Mouse (Mus musculus) liver, embryonic 11.5 days (tissue): ENCODE measurements at regions not wholly inside any gene's neighbourhood (a gene's known extent, or its start where the extent isn't known, plus 50 kb on each side); places are given as distances from the start of the nearest gene placed in this dataset.

ENCODE experiments used
- ATAC-seq: fragments of 200-750 bp; cut with Nextera tagmentation; replicated peaks from 2 replicates; pipeline ENCODE4 v1.8.0; 2017; ENCODE audit warnings: moderate number of reproducible peaks, mild to moderate bottlenecking, moderate TSS enrichment, moderate library complexity; ENCODE audit not compliant: low FRiP score
- DNase-seq: peaks from one replicate; pipeline ENCODE4 v3.0.0-alpha.2; 2017; ENCODE audit warnings: low spot score
- H3K27ac ChIP-seq: fragments of 300-500 bp; sonication (generic); 2 replicates; pipeline ENCODE4 v1.5.1; 2014; ENCODE audit warnings: mild to moderate bottlenecking, low read depth, low read length, control low read depth
- H3K27me3 ChIP-seq: fragments of 300-500 bp; sonication (generic); replicated peaks from 2 replicates; pipeline ENCODE4 v1.6.1; 2014; ENCODE audit warnings: low read length, mixed read lengths; ENCODE audit not compliant: control insufficient read depth, insufficient read depth
- H3K36me3 ChIP-seq: fragments of 300-500 bp; sonication (generic); 2 replicates; pipeline ENCODE4 v1.6.1; 2014; ENCODE audit warnings: mild to moderate bottlenecking, low read length, moderate library complexity, mixed read lengths; ENCODE audit not compliant: control insufficient read depth, insufficient read depth
- H3K4me1 ChIP-seq: fragments of 300-500 bp; sonication (generic); replicated peaks from 2 replicates; pipeline ENCODE4 v1.6.1; 2014; ENCODE audit warnings: low read length, mixed read lengths; ENCODE audit not compliant: control insufficient read depth, insufficient read depth
- H3K4me2 ChIP-seq: fragments of 300-500 bp; sonication (generic); 2 replicates; pipeline ENCODE4 v1.6.1; 2014; ENCODE audit warnings: mild to moderate bottlenecking, control low read depth, moderate library complexity
- H3K4me3 ChIP-seq: fragments of 300-500 bp; sonication (generic); 2 replicates; pipeline ENCODE4 v1.5.1; 2014; ENCODE audit warnings: low read depth, low read length, control low read depth
- H3K9ac ChIP-seq: fragments of 300-500 bp; sonication (generic); 2 replicates; pipeline ENCODE4 v1.6.1; 2014; ENCODE audit warnings: low read depth, low read length, control low read depth
- H3K9me3 ChIP-seq: fragments of 300-500 bp; sonication (generic); 2 replicates; pipeline ENCODE4 v1.6.1; 2016; ENCODE audit warnings: low read length, inconsistent platforms, mixed read lengths; ENCODE audit not compliant: control insufficient read depth
- WGBS: fragments of 180-500 bp; shearing (Covaris S2); extraction: QIAGEN DNeasy Blood & Tissue Kit; methylation state at CpG from one replicate; pipeline ENCODE4 v1.1.7; 2014; 5-methylcytosine and 5-hydroxymethylcytosine counted together

DNA sequence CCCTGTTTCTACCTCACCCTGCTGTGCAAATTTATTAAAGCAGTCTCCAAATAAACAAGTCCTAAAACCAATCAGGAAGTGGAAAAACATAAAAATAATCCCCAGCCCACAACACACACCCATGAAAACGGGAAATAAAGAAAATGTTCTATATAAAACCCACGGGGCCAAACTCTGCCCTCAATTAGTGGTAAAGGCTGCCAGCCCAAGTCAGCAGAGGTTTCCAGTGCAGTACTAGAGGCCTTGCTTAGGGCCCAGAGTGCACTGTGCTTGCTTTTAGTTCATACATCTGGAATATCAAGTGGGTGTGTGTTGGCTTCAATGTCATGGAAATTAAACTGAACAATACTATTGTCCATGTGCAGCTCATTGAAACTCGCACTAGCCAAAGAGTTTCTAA is 102.5 kb upstream of the Lmo4 start:
- ATAC-seq (no peak), DNase-seq (no peak)
- Histone ChIP-seq H3K27ac (no peak overlapping the region), H3K4me1 (no peaks in the 10 kb centered on the region), H3K9me3 (no peaks in the 10 kb centered on the region), H3K36me3 (no peaks in the 10 kb centered on the region), H3K4me3 (no peak overlapping the region), H3K4me2 (no peak overlapping the region), H3K27me3 (no peaks in the 10 kb centered on the region), H3K9ac (no peak overlapping the region)
- 77% methylated on average over 3 of the region's 3 CpGs for WGBS

DNA sequence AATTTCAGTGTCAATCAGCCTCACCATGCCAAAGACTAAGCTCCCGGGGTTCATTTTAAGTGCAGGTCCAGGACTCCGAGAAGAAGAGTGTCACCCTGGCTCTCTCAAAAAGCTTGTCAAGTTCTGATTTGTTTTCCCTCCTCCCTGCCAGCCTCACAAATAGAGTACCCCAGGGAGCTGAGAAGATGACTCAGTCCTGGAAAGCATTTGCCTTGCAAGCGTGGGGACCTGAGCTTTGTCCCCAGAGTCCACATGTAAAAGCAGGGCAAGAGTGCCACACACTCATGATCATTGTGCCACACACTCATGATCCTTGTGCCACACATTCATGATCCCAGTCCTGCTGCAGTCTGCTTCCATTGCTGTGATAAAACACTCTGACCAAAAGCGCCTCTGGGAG is 100.4 kb upstream of the Lmo4 start:
- no peaks in the 10 kb centered on the region for H3K4me1 ChIP-seq
- H3K9ac ChIP-seq = no peak overlapping the region
- DNase-seq (no peak), ATAC-seq (no peak)
- H3K27ac ChIP-seq = no peak overlapping the region
- H3K27me3 ChIP-seq = no peaks in the 10 kb centered on the region
- H3K9me3 ChIP-seq = no peaks in the 10 kb centered on the region
- no peaks in the 10 kb centered on the region for H3K36me3 ChIP-seq
- no peak overlapping the region for H3K4me3 ChIP-seq
- 74% methylated on average over 4 of the region's 4 CpGs for WGBS
- no peak overlapping the region for H3K4me2 ChIP-seq

DNA sequence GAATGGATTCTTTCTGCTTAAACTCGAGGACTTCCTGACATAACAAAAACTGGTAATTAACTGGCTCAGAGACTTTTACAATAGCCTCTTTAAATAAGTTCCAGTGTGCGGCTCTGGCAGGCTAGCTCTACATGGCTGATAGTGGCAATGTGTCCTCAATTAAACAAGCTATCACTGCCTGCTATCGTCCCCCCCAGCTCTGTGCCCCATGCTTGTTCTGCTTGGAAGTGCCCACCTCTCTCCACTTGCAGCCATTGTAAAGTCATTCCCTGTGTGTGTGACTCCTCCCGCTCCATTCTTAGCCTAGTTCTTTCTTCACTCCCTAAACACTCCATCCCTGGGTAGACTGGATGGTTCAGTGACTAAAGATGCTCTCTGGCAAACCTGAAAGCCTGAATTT is 99.9 kb upstream of the Lmo4 start:
- WGBS = 73% methylated on average over 4 of the region's 4 CpGs
- no peaks in the 10 kb centered on the region for H3K9me3 ChIP-seq
- no peaks in the 10 kb centered on the region for H3K36me3 ChIP-seq
- DNase-seq (no peak), ATAC-seq (no peak)
- H3K27ac ChIP-seq = no peak overlapping the region
- H3K27me3 ChIP-seq = no peaks in the 10 kb centered on the region
- H3K9ac ChIP-seq = no peak overlapping the region
- H3K4me1 ChIP-seq = no peaks in the 10 kb centered on the region
- no peak overlapping the region for H3K4me3 ChIP-seq
- no peak overlapping the region for H3K4me2 ChIP-seq

DNA sequence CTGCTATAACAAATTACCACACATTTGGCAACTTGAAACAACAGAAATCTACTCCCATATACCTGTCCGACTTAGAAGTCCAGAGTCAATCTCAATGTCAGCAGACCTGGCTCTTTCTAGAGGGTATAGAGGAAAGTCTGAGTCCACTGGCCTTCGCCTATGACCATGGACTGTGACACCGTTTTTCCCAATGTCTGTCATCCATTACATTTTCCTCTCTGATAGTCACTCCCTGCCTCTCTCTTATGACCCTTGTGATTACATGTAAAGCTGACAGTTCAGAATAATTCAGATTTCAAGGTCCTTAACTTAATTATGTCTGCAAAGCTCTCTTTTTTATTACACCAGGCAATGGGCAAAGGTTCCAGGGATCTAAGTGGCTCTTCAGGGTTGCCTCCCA is 97.6 kb upstream of the Lmo4 start:
- Histone ChIP-seq H3K9ac (no peak overlapping the region), H3K36me3 (no peaks in the 10 kb centered on the region), H3K4me3 (no peak overlapping the region), H3K27ac (no peak overlapping the region), H3K9me3 (no peaks in the 10 kb centered on the region), H3K4me2 (no peak overlapping the region), H3K4me1 (no peaks in the 10 kb centered on the region), H3K27me3 (no peaks in the 10 kb centered on the region)
- WGBS = 84% methylated on average over 3 of the region's 3 CpGs
- no peak for ATAC-seq
- DNase-seq = no peak

DNA sequence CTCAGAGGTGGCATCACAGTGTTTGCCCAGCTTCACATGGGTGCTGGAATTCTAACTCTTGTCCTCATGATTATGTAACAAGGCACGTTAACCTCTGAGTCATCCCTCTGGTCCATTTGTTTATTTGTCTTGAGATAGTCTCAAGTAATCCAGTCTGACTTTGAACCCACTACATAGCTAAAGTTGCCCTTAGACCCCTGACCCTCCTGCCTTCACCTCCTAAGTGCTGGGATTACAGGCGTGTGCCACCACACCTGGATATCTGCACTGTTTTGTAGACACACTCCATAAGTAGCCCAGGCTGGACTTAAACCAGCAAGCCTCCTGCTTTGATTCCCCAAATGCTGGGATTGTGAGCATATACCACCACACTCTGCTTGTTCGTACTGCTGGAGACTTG is 96.0 kb upstream of the Lmo4 start:
- Histone ChIP-seq H3K4me2 (no peak overlapping the region), H3K27me3 (no peaks in the 10 kb centered on the region), H3K9ac (no peak overlapping the region), H3K4me1 (no peaks in the 10 kb centered on the region), H3K9me3 (no peaks in the 10 kb centered on the region), H3K4me3 (no peak overlapping the region), H3K36me3 (no peaks in the 10 kb centered on the region), H3K27ac (no peak overlapping the region)
- ATAC-seq (no peak), DNase-seq (no peak)
- 78% methylated on average over 3 of the region's 3 CpGs for WGBS

DNA sequence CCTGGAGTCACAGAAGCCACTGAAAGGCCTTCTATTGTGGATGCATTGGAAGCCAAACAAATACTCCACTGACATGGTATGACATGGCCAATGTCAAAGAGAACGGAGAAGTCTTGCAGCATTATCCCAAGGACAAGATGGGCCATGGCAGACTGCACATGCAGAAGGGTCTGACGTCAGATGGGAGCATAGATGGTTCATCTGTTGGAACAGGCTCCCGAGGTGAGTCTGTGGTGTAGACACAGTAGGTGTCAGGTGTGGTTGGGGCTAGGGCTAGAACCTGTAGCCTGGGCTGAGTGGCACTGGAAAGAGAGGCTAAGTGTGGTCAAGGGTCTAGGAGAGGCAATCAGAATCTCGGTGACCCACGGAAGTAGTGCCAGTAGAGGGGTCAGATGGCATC is 94.2 kb upstream of the Lmo4 start:
- no peak overlapping the region for H3K4me3 ChIP-seq
- no peak for ATAC-seq
- no peaks in the 10 kb centered on the region for H3K36me3 ChIP-seq
- H3K4me2 ChIP-seq = no peak overlapping the region
- no peaks in the 10 kb centered on the region for H3K27me3 ChIP-seq
- no peaks in the 10 kb centered on the region for H3K9me3 ChIP-seq
- no peaks in the 10 kb centered on the region for H3K4me1 ChIP-seq
- no peak overlapping the region for H3K9ac ChIP-seq
- DNase-seq = no peak
- WGBS = 85% methylated on average over 5 of the region's 5 CpGs
- H3K27ac ChIP-seq = no peak overlapping the region

DNA sequence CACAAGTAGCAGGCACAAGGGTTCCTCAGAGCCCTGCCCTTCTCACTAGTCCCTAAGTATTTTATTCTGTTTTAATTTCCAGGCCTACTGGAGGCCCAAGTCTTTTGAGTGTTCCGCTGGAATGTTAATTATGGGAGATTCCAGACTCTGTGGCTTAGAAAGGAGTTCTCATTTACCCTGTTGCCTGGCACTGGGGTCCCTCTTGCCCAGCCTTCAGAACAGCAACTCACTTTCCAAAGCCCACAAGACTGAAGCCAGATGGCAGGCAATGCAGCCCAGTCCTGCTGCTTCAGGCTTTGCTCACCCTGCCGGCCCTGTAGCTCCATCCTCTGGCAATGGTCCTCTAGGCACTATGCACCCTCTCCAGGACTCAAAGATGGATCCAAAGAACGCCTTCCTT is 84.5 kb upstream of the Lmo4 start:
- WGBS = 76% methylated on average over 3 of the region's 3 CpGs

DNA sequence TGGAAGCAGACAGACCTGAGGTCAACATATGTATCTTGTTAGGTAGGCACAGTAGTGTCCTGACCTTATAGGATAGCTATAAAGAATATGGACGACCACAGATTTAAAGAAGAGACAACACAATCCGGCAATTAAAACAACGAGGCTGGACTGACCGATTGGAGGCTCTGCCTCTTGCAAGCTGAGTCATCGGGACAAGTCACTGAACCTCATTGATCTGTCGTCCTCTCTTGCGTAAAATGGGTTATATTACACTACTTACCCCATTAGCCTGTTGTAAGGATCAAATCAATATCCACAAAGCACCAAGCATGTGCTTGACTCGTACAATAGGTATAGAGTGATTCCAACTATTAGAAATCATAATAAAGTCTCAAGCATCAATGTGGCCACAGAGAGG is 81.1 kb upstream of the Lmo4 start:
- no peak for ATAC-seq
- WGBS = 78% methylated on average over 8 of the region's 8 CpGs
- Histone ChIP-seq H3K4me3 (no peak overlapping the region), H3K4me1 (no peaks in the 10 kb centered on the region), H3K27me3 (no peaks in the 10 kb centered on the region), H3K9me3 (no peaks in the 10 kb centered on the region), H3K36me3 (no peaks in the 10 kb centered on the region), H3K9ac (no peak overlapping the region), H3K27ac (no peak overlapping the region), H3K4me2 (no peak overlapping the region)
- DNase-seq = no peak

More for the DNA sequence above, 84.5 kb upstream of the Lmo4 start:
- no peak for DNase-seq
- Histone ChIP-seq H3K4me3 (no peak overlapping the region), H3K4me2 (no peak overlapping the region), H3K9me3 (no peaks in the 10 kb centered on the region), H3K4me1 (no peaks in the 10 kb centered on the region), H3K9ac (no peak overlapping the region), H3K36me3 (no peaks in the 10 kb centered on the region), H3K27ac (no peak overlapping the region), H3K27me3 (no peaks in the 10 kb centered on the region)
- ATAC-seq = no peak

DNA sequence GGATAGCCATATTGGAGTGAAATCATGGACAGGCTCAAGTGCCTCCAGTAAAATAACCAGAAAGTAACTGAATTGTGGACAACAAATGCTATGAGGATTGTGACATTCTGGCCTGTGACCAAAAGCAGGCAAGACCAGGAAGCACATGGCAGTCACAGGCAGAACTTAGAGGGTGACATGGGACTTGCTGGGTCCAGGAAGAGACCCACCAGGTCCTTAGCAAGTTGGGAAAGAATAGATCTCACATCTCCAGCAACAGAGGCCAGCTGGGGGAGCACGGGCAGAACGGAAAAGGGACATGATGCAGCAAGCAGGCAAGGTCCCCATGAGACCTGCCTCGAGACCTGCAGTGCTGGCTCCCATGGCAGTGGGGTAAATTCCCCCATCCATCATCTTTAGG is 79.3 kb upstream of the Lmo4 start:
- H3K36me3 ChIP-seq = no peaks in the 10 kb centered on the region
- no peaks in the 10 kb centered on the region for H3K4me1 ChIP-seq
- WGBS = 73% methylated on average over 3 of the region's 3 CpGs
- no peaks in the 10 kb centered on the region for H3K9me3 ChIP-seq
- no peak overlapping the region for H3K4me2 ChIP-seq
- no peak for ATAC-seq
- no peak overlapping the region for H3K9ac ChIP-seq
- no peak overlapping the region for H3K4me3 ChIP-seq
- no peaks in the 10 kb centered on the region for H3K27me3 ChIP-seq
- no peak for DNase-seq
- no peak overlapping the region for H3K27ac ChIP-seq
